Mouse (Mus musculus) liver, adult 2 months (tissue): Measurements from ENCODE around the gene Wwc2.

Experiments
- CTCF ChIP-seq: fragments of 200-500 bp; IDR thresholded peaks from 2 replicates; pipeline ENCODE4 v1.5.1; 2011; ENCODE audit warnings: low read depth, low read length, control low read depth
- POLR2A ChIP-seq: fragments of 200-500 bp; IDR thresholded peaks from 2 replicates; pipeline ENCODE4 v1.6.1; 2011; ENCODE audit warnings: low read length, control low read depth; ENCODE audit not compliant: insufficient read depth; ENCODE audit errors: extremely low read depth

DNA sequence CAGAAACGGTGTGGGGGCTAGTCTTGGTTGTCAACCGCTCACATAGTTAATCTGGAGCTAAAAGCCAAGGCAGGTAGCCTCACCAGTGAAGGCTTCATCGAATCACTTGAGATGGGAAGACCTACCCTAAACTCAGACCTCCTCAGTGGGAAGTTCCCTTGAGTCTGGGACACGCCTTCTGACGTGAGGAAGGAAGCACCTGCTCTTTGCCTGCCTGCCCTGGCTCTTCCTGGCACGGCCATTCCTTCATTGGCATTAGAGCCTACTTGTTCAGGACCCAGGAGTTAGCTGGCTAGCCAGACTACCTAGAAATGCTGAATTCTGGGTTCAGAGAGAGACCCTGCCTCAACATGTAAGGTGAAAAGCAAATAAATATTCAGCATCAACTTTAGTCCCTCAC lies 9.6 kb downstream of the Wwc2 start:
- TF ChIP-seq CTCF = no peak
- TF ChIP-seq POLR2A = no peak
